Mouse (Mus musculus) G1E (cell line): Measurements from ENCODE around the gene S1pr2.

ENCODE experiments used
- CTCF ChIP-seq: IDR thresholded peaks from 2 replicates; pipeline ENCODE4 v1.5.1; 2012; ENCODE audit warnings: low read depth, low read length, inconsistent platforms, mixed read lengths
- GATA2 ChIP-seq: IDR thresholded peaks from 2 replicates; pipeline ENCODE4 v1.6.1; 2012; ENCODE audit warnings: low read depth, low read length, inconsistent platforms, borderline replicate concordance
- POLR2AphosphoS5 ChIP-seq: IDR thresholded peaks from 2 replicates; pipeline ENCODE4 v1.6.1; 2012; ENCODE audit warnings: low read depth, low read length, inconsistent platforms; ENCODE audit not compliant: insufficient replicate concordance

DNA sequence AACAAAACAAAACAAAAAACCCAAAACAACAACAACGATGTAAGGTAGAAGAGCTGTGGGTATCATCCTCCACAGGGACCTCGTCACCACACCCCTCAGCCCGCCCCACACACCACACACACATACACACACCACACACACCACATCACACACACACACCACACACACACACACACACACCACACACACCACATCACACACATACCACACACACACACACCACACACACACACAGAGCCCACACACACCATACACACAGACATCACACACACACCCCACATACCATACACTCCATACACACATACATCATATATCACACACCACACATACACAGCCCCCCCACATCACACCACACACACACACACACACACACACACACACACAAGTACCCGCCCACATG is 15.0 kb upstream of the S1pr2 start:
- TF ChIP-seq CTCF, result no peak
- TF ChIP-seq POLR2AphosphoS5, result no peak
- TF ChIP-seq GATA2, result no peak
